Comparison of ENCODE assay signal across 25 mouse cellular contexts in genomic region chr5:33588066-33588465, GRCm38 (mm10). TPM values are rescaled to one million over a fixed set of nuclear protein-coding genes. Genes with fewer than 3 reads are reported as not detected.
DNase-seq lines count a peak whose midpoint lies in the region; ATAC-seq and TF ChIP-seq lines count a peak whose summit lies in the region.
"Had no signal": no experiment of that assay in that cellular context is flagged by ENCODE, and none has a peak within 500 bp of the region (broad histone marks: within the 10 kb centered on the region; RNA-seq: fewer than 3 reads in every experiment).

No protein-coding gene starts in this region.

- H3K36me3 ChIP-seq in hindbrain, embryonic 16.5 days (ENCODE audit: control insufficient read depth, insufficient read depth, low read length) = no peaks in the 10 kb centered on the region
- H3K36me3 ChIP-seq in hindbrain, embryonic 13.5 days = no peaks in the 10 kb centered on the region
- no peaks in the 10 kb centered on the region for H3K36me3 ChIP-seq in midbrain, postnatal 0 days (ENCODE audit: insufficient read depth, low read length)
- no peaks in the 10 kb centered on the region for H3K36me3 ChIP-seq in midbrain, embryonic 16.5 days (ENCODE audit: control insufficient read depth, insufficient read depth, low read length)
- H3K36me3 ChIP-seq: embryonic facial prominence, embryonic 10.5 days; embryonic facial prominence, embryonic 13.5 days; forebrain, embryonic 12.5 days; forebrain, embryonic 15.5 days; G1E had no signal

- ATAC-seq in hindbrain, embryonic 16.5 days = peak; percentile 45; the same call in 1 of the 2 replicates
- ATAC-seq in hindbrain, embryonic 13.5 days (ENCODE audit: low FRiP score) = no peak
- ATAC-seq in midbrain, postnatal 0 days (ENCODE audit: low FRiP score) = no peak
- ATAC-seq in midbrain, embryonic 16.5 days = no peak
- ATAC-seq: forebrain, embryonic 15.5 days; Patski had no signal

- H3K27ac ChIP-seq in hindbrain, embryonic 16.5 days (ENCODE audit: low read depth, low read length) = no peak overlapping the region
- H3K27ac ChIP-seq in hindbrain, embryonic 13.5 days = no peak overlapping the region
- H3K27ac ChIP-seq in midbrain, postnatal 0 days (ENCODE audit: low read depth, low read length) = no peak overlapping the region
- no peak overlapping the region for H3K27ac ChIP-seq in midbrain, embryonic 16.5 days (ENCODE audit: low read length)
- H3K27ac ChIP-seq: embryonic facial prominence, embryonic 10.5 days; embryonic facial prominence, embryonic 13.5 days; forebrain, embryonic 12.5 days; forebrain, embryonic 15.5 days had no signal

- H3K9me3 ChIP-seq in hindbrain, embryonic 16.5 days (ENCODE audit: control insufficient read depth, low read length) = no peaks in the 10 kb centered on the region
- H3K9me3 ChIP-seq in hindbrain, embryonic 13.5 days = no peaks in the 10 kb centered on the region
- no peaks in the 10 kb centered on the region for H3K9me3 ChIP-seq in midbrain, postnatal 0 days (ENCODE audit: low read length)
- H3K9me3 ChIP-seq in midbrain, embryonic 16.5 days (replicated peaks; ENCODE audit: control insufficient read depth, low read length, poor library complexity, severe bottlenecking) = no peaks in the 10 kb centered on the region
- H3K9me3 ChIP-seq: embryonic facial prominence, embryonic 10.5 days; embryonic facial prominence, embryonic 13.5 days; forebrain, embryonic 12.5 days; forebrain, embryonic 15.5 days; G1E had no signal

- 54% methylated on average over 3 of the region's 3 CpGs for WGBS in hindbrain, embryonic 16.5 days
- WGBS in hindbrain, embryonic 13.5 days = 80% methylated on average over 3 of the region's 3 CpGs
- WGBS in midbrain, postnatal 0 days = 69% methylated on average over 3 of the region's 3 CpGs
- 83% methylated on average over 3 of the region's 3 CpGs for WGBS in midbrain, embryonic 16.5 days

- no peak for TF ChIP-seq CTCF in midbrain, postnatal 0 days (IDR thresholded peaks at IDR 0.05)

- H3K4me2 ChIP-seq in hindbrain, embryonic 16.5 days (ENCODE audit: low read length) = no peak overlapping the region
- no peak overlapping the region for H3K4me2 ChIP-seq in hindbrain, embryonic 13.5 days
- no peak overlapping the region for H3K4me2 ChIP-seq in midbrain, postnatal 0 days (ENCODE audit: low read depth, low read length, poor library complexity, severe bottlenecking)
- H3K4me2 ChIP-seq in midbrain, embryonic 16.5 days (ENCODE audit: low read length) = no peak overlapping the region
- H3K4me2 ChIP-seq: embryonic facial prominence, embryonic 13.5 days; forebrain, embryonic 12.5 days; forebrain, embryonic 15.5 days; heart, embryonic 11.5 days had no signal

- no peak overlapping the region for H3K4me3 ChIP-seq in hindbrain, embryonic 16.5 days (ENCODE audit: low read length)
- no peak overlapping the region for H3K4me3 ChIP-seq in hindbrain, embryonic 13.5 days
- no peak overlapping the region for H3K4me3 ChIP-seq in midbrain, postnatal 0 days (ENCODE audit: low read depth, low read length)
- no peak overlapping the region for H3K4me3 ChIP-seq in midbrain, embryonic 16.5 days (ENCODE audit: low read depth, low read length)
- H3K4me3 ChIP-seq: embryonic facial prominence, embryonic 10.5 days; embryonic facial prominence, embryonic 13.5 days; erythroblast, embryonic 14.5 days; forebrain, embryonic 12.5 days; forebrain, embryonic 15.5 days had no signal

- H3K27me3 ChIP-seq in hindbrain, embryonic 16.5 days (replicated peaks; ENCODE audit: control insufficient read depth, insufficient read depth, low read length) = peaks cover 2% of the 10 kb centered on the region; the same call in 1 of the 2 replicates
- peaks cover 24% of the 10 kb centered on the region for H3K27me3 ChIP-seq in hindbrain, embryonic 13.5 days
- no peaks in the 10 kb centered on the region for H3K27me3 ChIP-seq in midbrain, postnatal 0 days (ENCODE audit: insufficient read depth, low read length)
- H3K27me3 ChIP-seq in midbrain, embryonic 16.5 days (ENCODE audit: control insufficient read depth, insufficient read depth, low read depth, low read length) = no peaks in the 10 kb centered on the region
- H3K27me3 ChIP-seq: embryonic facial prominence, embryonic 13.5 days; forebrain, embryonic 15.5 days; Patski had no signal

- peaks cover 9% of the 10 kb centered on the region for H3K4me1 ChIP-seq in hindbrain, embryonic 16.5 days (ENCODE audit: control insufficient read depth, insufficient read depth, low read depth, low read length)
- H3K4me1 ChIP-seq in hindbrain, embryonic 13.5 days (replicated peaks) = peaks cover 9% of the 10 kb centered on the region
- H3K4me1 ChIP-seq in midbrain, postnatal 0 days (ENCODE audit: insufficient read depth, low read length) = no peaks in the 10 kb centered on the region
- no peaks in the 10 kb centered on the region for H3K4me1 ChIP-seq in midbrain, embryonic 16.5 days (ENCODE audit: control insufficient read depth, insufficient read depth, low read length)
- H3K4me1 ChIP-seq: embryonic facial prominence, embryonic 13.5 days; forebrain, embryonic 12.5 days; forebrain, embryonic 15.5 days had no signal

- no peak overlapping the region for H3K9ac ChIP-seq in hindbrain, embryonic 16.5 days (ENCODE audit: low read depth, low read length)
- no peak overlapping the region for H3K9ac ChIP-seq in hindbrain, embryonic 13.5 days
- H3K9ac ChIP-seq in midbrain, postnatal 0 days (replicated peaks; ENCODE audit: low read length, poor library complexity, severe bottlenecking) = no peak overlapping the region
- H3K9ac ChIP-seq in midbrain, embryonic 16.5 days (ENCODE audit: low read depth, low read length) = no peak overlapping the region
- H3K9ac ChIP-seq: embryonic facial prominence, embryonic 13.5 days; forebrain, embryonic 12.5 days; forebrain, embryonic 15.5 days had no signal

- DNase-seq in cerebellum, postnatal 14 days = peak; percentile 54 to 60
- DNase-seq in cerebellum, adult 8-10 months = no peak
- DNase-seq in midbrain, postnatal 0 days (ENCODE audit: low spot score) = peak; percentile 40
- peak; percentile 13 for DNase-seq in right cerebral cortex, postnatal 4 days
- no peak for DNase-seq in right cerebral cortex, postnatal 10 days (ENCODE audit: low spot score in 2 of 2)
- DNase-seq: adrenal gland, postnatal 10 days; adrenal gland, postnatal 36 days; B cell, adult 2 months; cerebellum, adult 11-12 months; cerebellum, adult 9-10 months; cerebellum, postnatal 36 days; embryo, embryonic 11 days; gastrocnemius, postnatal 14 days; heart, adult 11 months had no signal

RNA-seq across cellular contexts. Expression of gene Fam53a, which starts 41.4 kb away (rescaled TPM):
- 28.4 and 33.0 TPM in 2 replicates for polyA plus RNA-seq in hindbrain, embryonic 16.5 days (2015; fragmentation: Nextera tagmentation; extraction: Ambion mirVana)
- 35.8 and 37.2 TPM in 2 replicates for polyA plus RNA-seq in hindbrain, embryonic 13.5 days (2015; fragmentation: Nextera tagmentation; extraction: Ambion mirVana)
- 29.1 and 41.2 TPM in 2 replicates for total RNA-seq in midbrain, postnatal 0 days (2014; rRNA removed)
- 27.3 and 28.0 TPM in 2 replicates for polyA plus RNA-seq in midbrain, postnatal 0 days (2015; fragmentation: Nextera tagmentation; extraction: Ambion mirVana)
- 30.3 and 31.0 TPM in 2 replicates for polyA plus RNA-seq in midbrain, embryonic 16.5 days (2015; fragmentation: Nextera tagmentation; extraction: Ambion mirVana)

RNA-seq across cellular contexts. Expression of gene Gm9903, which starts 41.7 kb away (rescaled TPM):
- polyA plus RNA-seq in hindbrain, embryonic 16.5 days (2015; fragmentation: Nextera tagmentation; extraction: Ambion mirVana) = 0.45 and 0.92 TPM in 2 replicates
- 0.86 and 0.87 TPM in 2 replicates for polyA plus RNA-seq in hindbrain, embryonic 13.5 days (2015; fragmentation: Nextera tagmentation; extraction: Ambion mirVana)
- total RNA-seq in midbrain, postnatal 0 days (2014; rRNA removed) = 1.2 TPM in 1 of 2 replicates, not detected in the other
- polyA plus RNA-seq in midbrain, postnatal 0 days (2015; fragmentation: Nextera tagmentation; extraction: Ambion mirVana) = 0.31 and 0.53 TPM in 2 replicates
- 0.70 and 0.89 TPM in 2 replicates for polyA plus RNA-seq in midbrain, embryonic 16.5 days (2015; fragmentation: Nextera tagmentation; extraction: Ambion mirVana)
- polyA plus RNA-seq: erythroblast, embryonic 14.5 days; G1E had no signal

Comparison
In these comparisons a context has a peak if more than half of its experiments do, and no peak if none do; other contexts are left out.
1. DNase-seq: peak in cerebellum, postnatal 14 days (2 of 2), midbrain, postnatal 0 days (single experiment) and right cerebral cortex, postnatal 4 days (single experiment); none in cerebellum, adult 8-10 months (single experiment) and right cerebral cortex, postnatal 10 days (0 of 2).